Mouse (Mus musculus) heart, postnatal 4 days (tissue): ENCODE data around the gene Cldn14. TPM values are rescaled to one million over a fixed set of nuclear protein-coding genes. Genes with fewer than 3 reads are reported as not detected.
A peak's percentile ranks its signal among the peaks of the same experiment; 100 is the strongest.

ENCODE experiments used
- DNase-seq: peaks from one replicate; pipeline ENCODE4 v3.0.0; 2021
- total RNA-seq, 2 experiments: library from RNA; stranded (reverse); gene quantifications; 2 replicates each; pipeline ENCODE4 v1.2.3; 2021

The Cldn14 gene
- total RNA-seq, 2 experiments from 2014 or later = not detected

- no peak for DNase-seq
Measured at GRCm38 (mm10) chr16:93944301-93944700, 64.3 kb downstream of the Cldn14 start.

DNA sequence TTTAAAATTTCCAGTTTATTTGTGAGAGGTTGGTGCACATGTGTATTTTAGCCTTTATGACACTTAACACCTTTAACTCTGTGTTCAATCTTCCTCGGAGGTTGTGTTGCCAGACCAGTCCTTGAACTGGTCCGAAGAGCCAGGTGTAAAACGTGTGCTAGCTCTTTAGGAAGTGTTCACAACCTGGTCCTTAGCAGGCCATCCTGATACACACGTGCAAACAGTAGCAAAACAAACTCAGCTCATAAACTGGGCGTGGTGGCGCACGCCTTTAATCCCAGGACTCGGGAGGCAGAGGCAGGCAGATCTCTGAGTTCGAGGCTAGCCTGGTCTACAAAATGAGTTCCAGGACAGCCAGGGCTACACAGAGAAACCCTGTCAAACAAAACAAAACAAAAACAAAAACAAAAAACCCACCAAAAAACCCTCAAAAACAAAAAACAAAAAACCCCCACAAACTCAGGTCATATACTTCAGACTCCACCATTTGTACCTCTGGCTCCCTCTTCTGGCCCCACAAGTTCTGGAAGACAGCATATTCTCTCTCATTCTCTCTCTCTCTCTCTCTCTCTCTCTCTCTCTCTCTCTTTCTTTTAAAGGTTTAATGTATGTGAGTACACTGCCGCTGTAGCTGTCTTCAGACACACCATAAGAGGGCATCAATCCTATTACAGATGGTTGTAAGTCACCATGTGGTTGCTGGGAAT is 65.7 kb downstream of the Cldn14 start:
- no peak for DNase-seq

DNA sequence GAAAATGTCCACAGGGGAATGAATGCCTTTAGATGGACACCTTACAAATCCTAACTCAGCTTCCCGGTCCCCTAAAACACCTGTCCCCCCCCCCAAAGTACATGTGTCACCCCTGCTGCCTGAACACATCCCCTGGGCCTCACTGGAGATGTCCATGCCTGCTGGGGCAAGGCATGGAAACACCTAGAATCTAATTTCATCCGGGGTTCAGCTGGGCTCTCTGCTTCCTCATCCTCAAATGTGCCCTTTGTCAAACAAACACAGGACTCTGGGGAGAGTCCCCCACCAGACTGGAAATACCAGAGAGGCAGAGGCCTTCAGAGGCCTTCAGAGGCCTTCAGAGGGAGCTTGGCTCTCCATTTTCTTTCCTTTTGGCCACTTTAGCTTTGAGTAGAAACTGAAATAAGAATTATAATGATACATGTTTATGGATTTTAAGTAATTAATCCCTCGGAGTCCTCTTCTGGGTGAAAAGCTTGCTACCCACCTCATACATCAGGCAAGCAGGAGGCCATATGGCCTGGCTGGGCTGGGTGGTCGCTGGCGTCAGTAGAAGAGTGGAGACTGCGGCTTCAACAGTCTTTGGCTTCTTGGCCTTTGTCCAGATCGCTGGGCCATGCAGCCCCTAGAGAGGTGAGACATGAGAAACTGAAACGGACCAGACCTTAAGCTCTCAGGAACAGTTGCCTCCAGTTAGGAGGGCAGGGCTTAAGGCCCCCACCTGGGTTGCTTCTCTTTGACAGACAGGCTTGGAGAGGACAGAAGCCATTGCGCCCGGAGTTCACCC is 66.7 kb downstream of the Cldn14 start:
- no peak for DNase-seq

DNA sequence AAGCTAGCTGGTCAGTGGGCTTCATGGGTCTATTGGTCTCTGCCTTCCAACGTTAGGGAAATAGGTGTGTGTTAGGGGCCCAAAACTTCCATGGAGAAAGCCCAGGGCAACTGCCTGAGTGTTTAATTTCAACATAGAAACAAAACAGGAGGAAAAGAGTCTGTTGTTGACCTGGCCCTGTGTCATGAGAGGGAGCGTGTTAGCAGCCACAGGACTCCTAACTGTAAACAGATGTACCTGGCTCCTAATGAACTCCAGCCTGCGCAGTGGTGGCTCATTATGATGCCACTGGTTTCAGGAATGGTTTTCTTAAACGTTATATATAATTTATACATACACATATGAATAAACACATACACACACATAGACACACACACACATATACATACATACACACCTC is 68.7 kb downstream of the Cldn14 start:
- DNase-seq = no peak

- DNase-seq = peak; percentile 83
Measured at GRCm38 (mm10) chr16:93938400-93938846, 70.2 kb downstream of the Cldn14 start.

DNA sequence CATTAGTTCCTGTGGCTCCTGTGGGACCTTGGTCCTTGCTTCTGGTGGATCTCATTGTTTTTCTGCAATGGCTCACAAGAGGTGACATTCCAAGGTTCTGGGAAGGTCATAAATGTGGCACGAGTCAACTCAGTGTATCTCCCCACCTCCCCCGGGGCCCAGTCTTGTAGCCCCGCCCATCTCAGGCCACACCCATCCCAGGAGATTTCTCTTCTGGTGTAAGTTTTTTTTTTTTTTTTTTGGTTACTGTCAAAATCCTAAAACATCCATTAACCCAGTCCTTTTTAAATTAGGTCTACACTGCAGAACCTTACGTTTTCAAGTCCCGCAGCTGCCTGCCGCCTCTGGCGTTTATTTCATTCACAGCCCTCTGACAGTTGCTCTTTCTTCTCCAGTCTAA is 73.6 kb downstream of the Cldn14 start:
- no peak for DNase-seq

DNA sequence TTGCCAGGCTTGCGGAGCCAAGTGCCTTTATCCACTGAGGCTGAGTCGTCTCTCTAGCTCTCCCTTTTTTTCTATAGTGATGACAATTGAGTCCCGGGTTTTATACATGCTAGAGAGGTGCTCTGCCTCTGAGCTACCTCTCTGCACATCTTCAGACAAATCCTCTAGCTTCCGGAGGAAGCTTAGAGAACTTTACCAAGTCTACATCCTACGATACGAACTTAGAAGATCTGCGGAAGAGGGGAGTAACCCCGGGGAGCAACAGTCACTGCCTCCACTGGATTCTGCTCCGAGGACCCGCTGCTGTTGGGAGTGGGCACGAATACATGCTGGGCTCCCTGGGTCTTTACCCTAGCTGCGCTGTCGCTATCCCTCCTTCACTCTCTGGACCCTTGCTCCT is 74.0 kb downstream of the Cldn14 start:
- no peak for DNase-seq

DNA sequence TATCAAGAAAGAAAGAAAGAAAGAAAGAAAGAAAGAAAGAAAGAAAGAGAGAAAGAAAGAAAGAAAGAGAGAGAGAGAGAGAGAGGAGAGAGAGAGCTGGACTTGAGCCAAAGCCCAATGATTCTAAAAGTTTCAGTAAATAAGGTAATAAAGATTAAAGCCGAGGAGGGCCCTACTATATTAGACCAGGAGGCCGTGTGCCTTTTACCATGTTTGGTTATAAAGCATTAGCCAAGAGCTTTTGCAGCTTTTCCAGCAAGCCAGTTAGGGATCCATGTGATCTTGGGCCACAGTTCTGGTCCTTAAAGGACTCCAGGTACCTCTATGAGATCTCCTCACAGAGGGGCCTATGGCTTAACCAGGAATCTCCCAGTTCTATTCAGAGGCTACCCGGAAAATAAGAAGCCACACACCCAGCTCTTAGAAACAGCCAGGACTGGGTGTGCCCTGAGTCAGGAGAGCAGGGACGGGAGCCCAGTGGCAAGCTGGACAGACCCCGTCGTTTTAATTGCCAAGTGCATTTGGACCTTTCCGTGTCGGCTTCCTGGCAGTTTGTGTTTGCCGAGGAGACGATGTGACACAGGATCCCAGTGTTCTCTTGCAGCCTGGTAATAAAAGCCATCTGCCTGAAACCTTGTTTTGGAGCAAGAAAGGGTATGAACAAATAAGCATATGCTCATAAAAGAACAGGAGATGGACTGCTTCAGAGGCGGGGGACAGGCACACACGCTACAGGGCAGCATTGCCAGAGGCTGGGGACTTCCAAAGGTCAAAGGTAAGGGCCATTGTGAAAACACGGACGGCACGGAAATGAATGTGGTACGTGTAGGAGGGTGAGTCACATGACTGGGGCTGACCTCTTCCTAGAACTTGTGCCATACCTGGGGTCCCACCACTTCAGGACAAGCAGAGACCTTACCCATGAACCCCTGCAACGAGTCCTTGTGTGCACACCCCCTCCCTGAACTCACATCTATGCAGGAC is 76.2 kb downstream of the Cldn14 start:
- DNase-seq = no peak

DNA sequence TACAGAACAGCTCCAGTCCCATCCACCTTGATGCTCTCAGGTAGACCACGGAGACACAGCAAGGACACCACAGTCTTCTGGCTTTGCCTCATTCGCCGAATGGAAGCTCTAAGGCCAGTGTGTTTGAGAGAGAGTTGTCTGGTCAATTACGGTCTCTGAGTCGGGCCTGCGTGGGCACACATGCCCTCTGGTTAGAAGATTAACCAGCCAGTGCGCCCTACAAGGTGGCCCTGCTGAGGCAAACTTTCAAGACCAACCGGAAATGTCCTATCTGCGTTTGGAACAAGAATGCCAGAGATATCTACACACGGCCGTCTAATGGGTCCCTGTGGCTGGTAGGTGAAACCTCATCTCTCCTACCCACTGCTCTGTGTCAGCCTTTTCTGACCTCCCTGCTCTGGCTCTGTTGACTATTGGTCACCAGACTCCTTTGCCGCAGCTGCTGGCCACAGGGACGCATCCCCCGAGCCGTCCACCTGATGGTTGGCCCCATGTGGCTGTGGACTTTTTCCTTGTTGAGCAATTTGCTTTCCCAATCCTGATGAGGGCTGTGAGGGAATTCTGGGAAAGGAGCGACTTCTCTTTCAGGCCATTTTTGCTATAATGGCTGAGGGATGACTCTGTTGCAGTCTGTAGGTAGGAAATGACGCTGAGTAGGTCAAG is 79.1 kb downstream of the Cldn14 start:
- no peak for DNase-seq

- DNase-seq = no peak
Measured at GRCm38 (mm10) chr16:93925684-93926247, 82.9 kb downstream of the Cldn14 start.

DNA sequence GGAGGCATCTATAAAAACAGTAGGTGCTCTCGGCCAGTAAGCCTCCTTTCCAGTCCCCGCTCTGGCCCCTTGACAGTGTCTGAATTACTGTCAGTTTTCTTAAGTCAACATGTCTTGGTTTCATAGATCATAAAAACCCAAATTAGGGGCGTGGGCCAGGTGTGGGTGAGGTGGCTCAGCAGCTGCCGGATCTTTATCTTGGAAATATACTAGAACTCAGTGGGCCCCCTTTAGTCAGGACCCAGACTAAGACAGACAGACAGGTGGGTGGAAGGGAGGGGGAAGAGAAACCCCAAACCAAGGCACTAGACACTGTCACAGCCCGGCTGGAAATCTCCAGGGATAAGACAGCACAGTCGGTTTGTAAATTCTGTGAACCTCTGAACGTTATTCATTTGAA is 84.8 kb downstream of the Cldn14 start:
- no peak for DNase-seq

- no peak for DNase-seq
Measured at GRCm38 (mm10) chr16:93922835-93923389, 85.7 kb downstream of the Cldn14 start.

GRCm38 (mm10) chr16:93920673-93921072 is 88.0 kb downstream of the Cldn14 start:
- DNase-seq = no peak

GRCm38 (mm10) chr16:93919189-93919588 is 89.4 kb downstream of the Cldn14 start:
- DNase-seq = no peak

DNA sequence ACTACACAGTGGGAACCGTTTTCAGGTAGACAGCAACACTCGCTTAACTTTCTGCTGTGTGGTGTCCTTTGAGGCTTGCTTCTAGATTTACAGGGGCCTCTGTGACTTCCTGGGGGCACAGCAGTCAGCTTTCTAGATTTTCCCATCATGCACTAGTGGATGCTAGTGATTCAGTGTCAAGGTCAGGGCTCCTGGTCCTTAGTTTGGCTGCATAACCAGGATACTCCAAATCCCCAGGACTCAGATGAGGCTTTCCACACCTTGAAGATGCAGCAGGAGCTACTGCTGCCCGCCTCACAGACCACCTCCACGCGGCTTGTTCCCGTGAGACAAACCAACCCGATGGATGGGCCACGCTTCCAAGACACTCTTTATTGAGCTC is 90.0 kb downstream of the Cldn14 start:
- no peak for DNase-seq

DNA sequence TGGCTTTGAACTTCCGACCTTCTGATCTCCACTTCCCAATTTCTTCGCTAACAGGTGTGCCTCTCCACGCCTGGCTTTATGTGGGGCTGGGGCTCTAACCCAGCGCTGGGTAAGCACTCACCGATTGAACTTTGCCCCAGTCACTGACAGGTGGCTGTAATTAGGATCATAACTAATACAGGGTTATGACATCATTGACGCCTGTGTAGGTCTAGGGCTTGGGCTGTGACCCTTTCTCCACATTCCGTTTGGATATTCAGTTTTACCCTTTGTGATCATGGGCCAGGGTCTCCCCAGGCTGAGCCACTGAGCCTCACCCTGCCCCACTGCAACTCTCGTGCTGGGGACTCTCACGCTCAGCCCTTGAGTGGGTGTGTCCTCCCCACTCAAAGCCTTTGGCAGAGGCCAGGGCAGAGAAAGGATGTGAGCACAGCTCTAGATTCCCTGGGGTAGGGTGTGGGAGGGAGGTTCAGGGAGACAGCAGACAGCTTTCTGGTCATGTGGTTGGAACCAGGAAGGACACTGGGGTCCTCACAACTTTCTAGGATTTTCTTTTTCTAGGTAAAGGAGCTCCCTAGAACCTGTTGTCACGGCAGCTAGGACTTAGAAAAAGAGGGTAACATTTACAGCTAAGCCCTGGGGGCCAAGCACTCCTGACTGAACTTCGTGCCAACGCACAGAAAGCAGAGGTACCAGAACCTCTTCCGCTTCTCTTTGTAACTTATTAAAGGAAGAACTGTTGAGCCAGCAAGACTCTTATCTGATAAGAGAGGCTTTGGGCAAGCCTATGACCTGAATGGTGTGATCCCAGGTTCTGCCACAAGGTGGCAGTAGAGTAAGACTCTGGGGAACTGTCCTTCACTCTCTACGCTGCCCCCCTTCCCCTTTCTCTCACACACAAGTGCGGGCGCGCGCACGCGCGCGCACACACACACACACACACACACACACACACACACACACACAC is 90.6 kb downstream of the Cldn14 start:
- DNase-seq = peak; percentile 86

GRCm38 (mm10) chr16:93915338-93915849 is 93.2 kb downstream of the Cldn14 start:
- DNase-seq = peak; percentile 68

DNA sequence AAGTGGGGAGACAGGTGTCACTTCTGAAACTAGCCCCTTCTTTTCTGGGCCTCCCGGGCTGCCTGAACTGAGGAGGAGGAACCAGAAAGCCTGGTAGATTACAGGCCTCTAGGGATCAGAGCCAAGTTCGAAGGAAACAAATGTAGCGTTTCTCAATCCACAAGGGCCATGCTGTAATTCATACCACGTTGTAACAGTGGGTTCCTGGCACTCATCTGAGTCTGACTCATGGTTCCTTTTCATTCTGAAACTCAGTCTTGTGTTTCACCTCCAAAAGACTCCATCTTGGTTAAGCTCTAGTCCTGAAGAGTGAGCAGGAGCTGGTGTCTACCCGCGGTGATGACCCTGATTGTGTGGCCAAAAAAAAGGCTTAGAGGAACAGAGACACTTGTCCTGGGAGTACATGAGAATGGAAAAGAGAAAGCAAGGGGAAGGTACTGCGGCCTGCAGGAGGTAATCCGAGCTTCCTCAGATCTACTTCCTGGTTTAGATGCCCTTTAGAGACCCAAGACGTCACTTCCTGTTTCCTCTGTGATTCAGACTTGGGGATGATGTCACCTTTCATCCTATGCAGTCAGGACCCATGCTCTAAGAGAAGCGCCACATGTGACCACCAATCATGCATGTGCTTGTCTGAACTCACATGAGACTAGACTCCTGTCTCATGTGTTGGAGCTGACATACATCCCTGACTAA is 94.6 kb downstream of the Cldn14 start:
- DNase-seq = no peak

DNA sequence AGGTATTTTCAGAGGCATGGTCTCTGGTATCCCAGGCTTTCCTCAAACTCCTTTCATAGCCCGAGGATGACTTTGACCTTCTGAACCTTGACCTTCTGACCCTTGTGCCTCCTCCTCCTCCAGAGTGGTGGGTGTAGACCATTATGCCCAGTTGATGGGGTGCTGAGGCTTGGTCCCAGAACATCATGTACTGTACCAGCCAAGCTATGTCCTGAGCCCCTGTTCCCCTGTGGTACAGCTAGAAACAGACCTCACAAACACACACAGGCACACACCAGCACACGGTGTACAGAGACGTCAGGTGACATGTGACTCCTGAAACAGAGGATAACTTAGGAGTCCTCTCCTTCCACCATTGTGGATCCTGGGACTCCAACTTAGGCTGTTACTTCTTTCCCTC is 95.8 kb downstream of the Cldn14 start:
- DNase-seq = no peak
